Mouse (Mus musculus): ENCODE data around the gene Olfm4.

DNA sequence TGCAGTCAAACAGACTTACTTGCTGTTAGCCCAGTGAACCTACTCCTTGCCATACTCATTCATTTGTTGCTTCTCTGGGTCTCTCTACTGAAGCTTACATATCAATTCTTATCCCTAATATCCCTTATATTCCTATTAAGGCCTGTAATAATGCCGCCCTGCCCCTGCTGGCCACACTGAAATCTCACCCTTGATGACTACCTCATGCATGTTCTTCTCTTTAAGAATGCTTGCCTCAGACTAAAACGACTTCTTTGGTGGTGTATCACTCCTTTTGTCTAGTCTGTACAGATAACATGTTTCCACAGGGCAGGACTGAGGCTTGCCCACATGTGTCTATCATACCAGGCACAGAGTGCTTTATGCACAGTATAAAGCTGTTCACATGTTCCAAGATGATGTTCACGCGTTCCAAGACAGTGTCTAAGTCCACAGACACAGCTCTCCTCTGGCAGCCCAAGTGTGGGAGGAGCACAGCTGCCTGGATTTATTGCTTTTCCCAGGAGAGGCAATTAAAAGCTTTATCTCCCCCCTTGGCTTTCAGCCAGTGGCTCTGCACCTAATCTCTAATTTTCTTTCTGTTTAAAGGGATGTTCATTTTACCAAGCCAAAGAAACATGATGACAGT, 55.9 kb downstream of the Olfm4 start:
- TF ChIP-seq POLR2A (IDR thresholded peaks at IDR 0.05; ENCODE audit: borderline replicate concordance, extremely low read depth, insufficient read depth, insufficient read length, poor library complexity, severe bottlenecking) (no peak), CTCF (IDR thresholded peaks at IDR 0.05; ENCODE audit: borderline replicate concordance, extremely low read depth, insufficient read depth, insufficient read length) (no peak)

Measured in brain, embryonic 14.5 days (tissue).